Mouse (Mus musculus): Measurements from ENCODE around the gene Fry.
"Not testable (repeated sequence)": the region's sequence is repeated elsewhere in the genome, so short reads cannot be mapped to it uniquely, and the experiment has no call there.

Fry gene

GRCm38 (mm10) chr5:150457165-150457903, 338.9 kb downstream of the Fry start:
- DNase-seq (ENCODE audit: low spot score) = no peak

GRCm38 (mm10) chr5:150457904-150458739, 339.7 kb downstream of the Fry start:
- DNase-seq (ENCODE audit: low spot score) = no peak

- DNase-seq (ENCODE audit: low spot score) = no peak
These were observed 341.4 kb downstream of the Fry start for GRCm38 (mm10) chr5:150459801-150460200.

- no peak for DNase-seq (ENCODE audit: low spot score)
These were observed 346.3 kb downstream of the Fry start for GRCm38 (mm10) chr5:150464721-150465120.

GRCm38 (mm10) chr5:150465218-150465617, 346.8 kb downstream of the Fry start:
- no peak for DNase-seq (ENCODE audit: low spot score)

GRCm38 (mm10) chr5:150466132-150466531, 347.7 kb downstream of the Fry start:
- DNase-seq (ENCODE audit: low spot score) = peak; percentile 69

- no peak for DNase-seq (ENCODE audit: low spot score)
These were observed 350.0 kb downstream of the Fry start for GRCm38 (mm10) chr5:150468431-150468830.

GRCm38 (mm10) chr5:150477364-150477763, 358.9 kb downstream of the Fry start:
- no peak for DNase-seq (ENCODE audit: low spot score)

GRCm38 (mm10) chr5:150478612-150479011, 360.2 kb downstream of the Fry start:
- no peak for DNase-seq (ENCODE audit: low spot score)

GRCm38 (mm10) chr5:150485198-150485597, 366.8 kb downstream of the Fry start:
- no peak for DNase-seq (ENCODE audit: low spot score)

- DNase-seq (ENCODE audit: low spot score) = no peak
These were observed 371.8 kb downstream of the Fry start for GRCm38 (mm10) chr5:150490285-150490684.

GRCm38 (mm10) chr5:150490821-150491220, 372.4 kb downstream of the Fry start:
- DNase-seq (ENCODE audit: low spot score) = no peak

- DNase-seq (ENCODE audit: low spot score) = not testable (repeated sequence)
These were observed 373.2 kb downstream of the Fry start for GRCm38 (mm10) chr5:150491573-150492173.

- DNase-seq (ENCODE audit: low spot score) = peak; percentile 38
These were observed 377.3 kb downstream of the Fry start for GRCm38 (mm10) chr5:150495792-150496191.

GRCm38 (mm10) chr5:150510451-150511225, 392.2 kb downstream of the Fry start:
- DNase-seq (ENCODE audit: low spot score) = no peak

GRCm38 (mm10) chr5:150513264-150513663, 394.8 kb downstream of the Fry start:
- no peak for DNase-seq (ENCODE audit: low spot score)

GRCm38 (mm10) chr5:150514027-150514426, 395.6 kb downstream of the Fry start:
- DNase-seq (ENCODE audit: low spot score) = no peak

GRCm38 (mm10) chr5:150518064-150518463, 399.6 kb downstream of the Fry start, which contains the start of gene Zar1l:
Zar1l (minus strand) TSS chr5:150518164.
- DNase-seq (ENCODE audit: low spot score) = no peak

GRCm38 (mm10) chr5:150519551-150519950, 401.1 kb downstream of the Fry start:
- no peak for DNase-seq (ENCODE audit: low spot score)

- peak; percentile 94 for DNase-seq (ENCODE audit: low spot score)
These were observed 403.8 kb downstream of the Fry start, which contains the start of gene Brca2 for GRCm38 (mm10) chr5:150521937-150522866. Brca2 (plus strand) TSS chr5:150522630.

- DNase-seq (ENCODE audit: low spot score) = no peak
These were observed 404.4 kb downstream of the Fry start for GRCm38 (mm10) chr5:150522867-150523234.
